In the genomic region with DNA sequence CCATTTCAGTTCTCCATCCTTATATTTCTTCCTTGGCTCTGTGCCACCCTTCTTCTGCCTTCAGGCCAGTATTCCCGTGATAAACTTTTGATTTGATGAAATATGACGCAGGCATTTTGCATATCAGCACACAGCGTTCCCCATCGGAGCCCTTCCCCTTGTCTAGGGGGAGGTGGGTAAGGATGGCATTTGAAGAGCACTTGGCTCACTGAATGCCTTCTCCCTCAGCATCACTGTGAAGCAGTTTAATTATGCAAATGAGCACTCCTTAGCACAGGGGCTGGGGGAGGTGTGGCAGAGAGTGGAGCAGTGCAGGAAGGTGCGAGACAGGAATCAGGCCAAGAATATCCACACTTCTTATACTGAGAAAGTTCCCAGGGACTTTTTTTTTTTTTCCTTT, we compare ENCODE assay signal across 9 mouse cellular contexts.
DNase-seq lines count a peak whose midpoint lies in the region; ATAC-seq lines count a peak whose summit lies in the region.
"Had no signal": no experiment of that assay in that cellular context is flagged by ENCODE, and none has a peak within 500 bp of the region (broad histone marks: within the 10 kb centered on the region; RNA-seq: fewer than 3 reads in every experiment).

No protein-coding gene starts in this region.

- H3K9me3 ChIP-seq in hindbrain, embryonic 14.5 days (ENCODE audit: control insufficient read depth, low read length) = no peaks in the 10 kb centered on the region
- no peaks in the 10 kb centered on the region for H3K9me3 ChIP-seq in midbrain, embryonic 15.5 days
- H3K9me3 ChIP-seq: intestine, embryonic 15.5 days had no signal

- no peak overlapping the region for H3K4me3 ChIP-seq in hindbrain, embryonic 14.5 days (replicated peaks; ENCODE audit: low read length)
- no peak overlapping the region for H3K4me3 ChIP-seq in midbrain, embryonic 15.5 days
- H3K4me3 ChIP-seq: intestine, embryonic 15.5 days had no signal

- DNase-seq in retina, postnatal 1 day = peak; percentile 80
- DNase-seq in retina, embryonic 14.5 days (ENCODE audit: low spot score) = no peak
- peak; percentile 69 for DNase-seq in hindbrain, embryonic 14.5 days (ENCODE audit: low spot score)
- DNase-seq in embryo, embryonic 10 days (ENCODE audit: low spot score) = no peak
- DNase-seq in kidney, postnatal 25 days = no peak
- DNase-seq in adrenal gland, adult (ENCODE audit: inconsistent age in 2 of 2, low spot score in 1 of 2) = no peak
- DNase-seq: heart, adult 11 months had no signal

- no peaks in the 10 kb centered on the region; the same call in 1 of the 2 replicates for H3K4me1 ChIP-seq in hindbrain, embryonic 14.5 days (replicated peaks; ENCODE audit: control insufficient read depth, insufficient read depth, low read length)
- H3K4me1 ChIP-seq in midbrain, embryonic 15.5 days = peaks cover 8% of the 10 kb centered on the region; the same call in 1 of the 2 replicates
- H3K4me1 ChIP-seq: intestine, embryonic 15.5 days had no signal

- H3K27me3 ChIP-seq in hindbrain, embryonic 14.5 days (ENCODE audit: control insufficient read depth, insufficient read depth, low read length) = no peaks in the 10 kb centered on the region
- no peaks in the 10 kb centered on the region for H3K27me3 ChIP-seq in midbrain, embryonic 15.5 days (replicated peaks)
- H3K27me3 ChIP-seq: intestine, embryonic 15.5 days had no signal

- WGBS in hindbrain, embryonic 14.5 days = 29% methylated on average over 5 of the region's 5 CpGs
- 33% methylated on average over 5 of the region's 5 CpGs for WGBS in midbrain, embryonic 15.5 days

- no peak overlapping the region for H3K4me2 ChIP-seq in hindbrain, embryonic 14.5 days (replicated peaks)
- H3K4me2 ChIP-seq in midbrain, embryonic 15.5 days = peak overlapping the region; percentile 13
- H3K4me2 ChIP-seq: intestine, embryonic 15.5 days had no signal

- no peak overlapping the region for H3K9ac ChIP-seq in hindbrain, embryonic 14.5 days
- H3K9ac ChIP-seq in midbrain, embryonic 15.5 days = no peak overlapping the region
- H3K9ac ChIP-seq: intestine, embryonic 15.5 days had no signal

- no peaks in the 10 kb centered on the region for H3K36me3 ChIP-seq in hindbrain, embryonic 14.5 days (replicated peaks; ENCODE audit: control insufficient read depth, insufficient read depth)
- H3K36me3 ChIP-seq in midbrain, embryonic 15.5 days (replicated peaks) = no peaks in the 10 kb centered on the region
- H3K36me3 ChIP-seq: intestine, embryonic 15.5 days had no signal

- H3K27ac ChIP-seq in hindbrain, embryonic 14.5 days = peak overlapping the region; percentile 26; the same call in 1 of the 2 replicates
- 0 out of 2 replicates have a peak overlapping the region, but pooled peaks have one; percentile 18 for H3K27ac ChIP-seq in midbrain, embryonic 15.5 days
- H3K27ac ChIP-seq: intestine, embryonic 15.5 days had no signal

- peak; percentile 96 for ATAC-seq in hindbrain, embryonic 14.5 days (ENCODE audit: low FRiP score)
- peak; percentile 96 for ATAC-seq in midbrain, embryonic 15.5 days (replicated peaks)
- ATAC-seq: intestine, embryonic 15.5 days had no signal

Comparison
In these comparisons a context has a peak if more than half of its experiments do, and no peak if none do; other contexts are left out.
1. DNase-seq: peak in retina, postnatal 1 day (single experiment) and hindbrain, embryonic 14.5 days (single experiment); none in retina, embryonic 14.5 days (single experiment), embryo, embryonic 10 days (single experiment), kidney, postnatal 25 days (0 of 2) and adrenal gland, adult (0 of 2).